Mouse (Mus musculus) cerebellum, adult 2 months (tissue): ENCODE results near the gene Fcrla. TPM values are rescaled to one million over a fixed set of nuclear protein-coding genes. Genes with fewer than 3 reads are reported as not detected.

ENCODE experiments used
- DNase-seq, 2 experiments: peaks; one replicate each; pipeline ENCODE4 v3.0.0; 2021
- H3K27ac ChIP-seq: fragments of 200-500 bp; 2 replicates; pipeline ENCODE4 v1.5.1; 2012; ENCODE audit warnings: low read length, control low read depth, inconsistent platforms; ENCODE audit not compliant: insufficient read depth
- H3K27me3 ChIP-seq: fragments of 200-500 bp; 2 replicates; pipeline ENCODE4 v1.6.1; 2012; ENCODE audit warnings: inconsistent platforms, mild to moderate bottlenecking, low read length, moderate library complexity; ENCODE audit not compliant: control insufficient read depth, insufficient read depth
- H3K4me1 ChIP-seq: fragments of 200-500 bp; 2 replicates; pipeline ENCODE4 v1.6.1; 2011; ENCODE audit warnings: low read length; ENCODE audit not compliant: control insufficient read depth, insufficient read depth
- H3K4me3 ChIP-seq: fragments of 200-500 bp; replicated peaks from 2 replicates; pipeline ENCODE3; 2011; ENCODE audit warnings: mild to moderate bottlenecking, low read depth, low read length, control low read depth; ENCODE audit not compliant: insufficient read depth
- CTCF ChIP-seq: fragments of 200-500 bp; IDR thresholded peaks from 2 replicates; pipeline ENCODE4 v1.5.1; 2011; ENCODE audit warnings: low read depth, mild to moderate bottlenecking, control low read depth, low read length, moderate library complexity, borderline replicate concordance; ENCODE audit not compliant: insufficient read depth
- POLR2A ChIP-seq: fragments of 200-500 bp; IDR thresholded peaks from 2 replicates; pipeline ENCODE4 v1.6.1; 2011; ENCODE audit warnings: low read length, control low read depth, borderline replicate concordance; ENCODE audit not compliant: insufficient read depth
- WGBS: fragments of 180-500 bp; shearing (Covaris S2); methylation state at CpG from one replicate; pipeline ENCODE4 v1.1.7; 2018; 5-methylcytosine and 5-hydroxymethylcytosine counted together
- polyA plus RNA-seq: library from polyadenylated mRNA; depleted of rRNA; stranded (reverse); fragments of >200 nt; gene quantifications from 2 replicates; pipeline ENCODE4 v1.2.3, GENCODE M21; 2012; rRNA removed

Gene Fcrla
- polyA plus RNA-seq, 1 experiment, result 0.23 TPM

GRCm38 (mm10) chr1:170871961-170872360 lies 55.4 kb downstream of the Fcrla start:
- WGBS, result 94% methylated on average over 2 of the region's 2 CpGs
- Histone ChIP-seq H3K4me3 (no peak overlapping the region), H3K4me1 (no peaks in the 10 kb centered on the region), H3K27me3 (no peaks in the 10 kb centered on the region), H3K27ac (no peak overlapping the region)
- no peak for DNase-seq
- TF ChIP-seq CTCF (no peak), POLR2A (no peak)

- no peaks in the 10 kb centered on the region for H3K27me3 ChIP-seq
- no peaks in the 10 kb centered on the region for H3K4me1 ChIP-seq
- H3K27ac ChIP-seq, result no peak overlapping the region
- no peak for TF ChIP-seq CTCF
- no peak for TF ChIP-seq POLR2A
- WGBS, result 82% methylated on average over 6 of the region's 6 CpGs
- DNase-seq, result no peak
- no peak overlapping the region for H3K4me3 ChIP-seq
Observed at GRCm38 (mm10) chr1:170871402-170871801, 56.0 kb downstream of the Fcrla start.

- 11% methylated on average over 14 of the region's 14 CpGs for WGBS
- no peak overlapping the region for H3K27ac ChIP-seq
Observed at GRCm38 (mm10) chr1:170868905-170869283, 58.5 kb downstream of the Fcrla start.

GRCm38 (mm10) chr1:170868107-170868904 lies 59.1 kb downstream of the Fcrla start:
- no peaks in the 10 kb centered on the region; the same call in 1 of the 2 replicates for H3K4me1 ChIP-seq
- under 1% methylated on average over 33 of the region's 33 CpGs for WGBS

More at GRCm38 (mm10) chr1:170868905-170869283, 58.5 kb downstream of the Fcrla start:
- TF ChIP-seq CTCF (no peak), POLR2A (no peak)
- peak overlapping the region; percentile 98 for H3K4me3 ChIP-seq
- DNase-seq, result no peak
- H3K27me3 ChIP-seq, result no peaks in the 10 kb centered on the region
- no peaks in the 10 kb centered on the region; the same call in 1 of the 2 replicates for H3K4me1 ChIP-seq

GRCm38 (mm10) chr1:170867691-170868105 lies 59.7 kb downstream of the Fcrla start, which contains the start of gene Atf6:
Gene Atf6 (minus strand): TSS chr1:170867771.
- DNase-seq, result peak; percentile 96 to 99
- peak within 1 kb of the TSS; percentile 98 for H3K4me3 ChIP-seq
- H3K4me1 ChIP-seq, result no peaks in the 10 kb centered on the region; the same call in 1 of the 2 replicates
- TF ChIP-seq CTCF (no peak), POLR2A (peak; percentile 76; the same call in 1 of the 2 replicates)
- H3K27me3 ChIP-seq, result no peaks in the 10 kb centered on the region
- under 1% methylated on average over 25 of the region's 25 CpGs for WGBS
- peak within 1 kb of the TSS; percentile 26 for H3K27ac ChIP-seq

More at GRCm38 (mm10) chr1:170868107-170868904, 59.1 kb downstream of the Fcrla start:
- no peak overlapping the region for H3K27ac ChIP-seq
- TF ChIP-seq CTCF, result no peak
- TF ChIP-seq POLR2A, result peak; percentile 40; the same call in 1 of the 2 replicates
- peak; percentile 80 to 91 for DNase-seq
- no peaks in the 10 kb centered on the region for H3K27me3 ChIP-seq
- H3K4me3 ChIP-seq, result peak overlapping the region; percentile 98

Other genes with a start within 250 kb of the Fcrla start
- gene Atf6, start 59.8 kb downstream of the Fcrla start, polyA plus RNA-seq, result 19.1 and 20.6 TPM in 2 replicates
- 0.93 and 1.2 TPM in 2 replicates for gene Gm26620, start 42.5 kb downstream of the Fcrla start, polyA plus RNA-seq
- 32.4 and 33.4 TPM in 2 replicates for gene Dusp12, start 42.0 kb downstream of the Fcrla start, polyA plus RNA-seq
- gene Fcrlb, start 14.6 kb downstream of the Fcrla start, polyA plus RNA-seq, result 1.6 and 1.9 TPM in 2 replicates
- 2.0 and 2.4 TPM in 2 replicates for gene Fcgr2b, start 49.0 kb upstream of the Fcrla start, polyA plus RNA-seq
- 0.18 and 0.22 TPM in 2 replicates for gene Fcgr4, start 91.3 kb upstream of the Fcrla start, polyA plus RNA-seq
- gene Fcgr3, start 137.4 kb upstream of the Fcrla start, polyA plus RNA-seq, result 5.2 and 6.0 TPM in 2 replicates
- gene Cfap126, start 186.3 kb upstream of the Fcrla start, polyA plus RNA-seq, result 5.6 and 8.0 TPM in 2 replicates
- gene Sdhc, start 223.0 kb upstream of the Fcrla start, polyA plus RNA-seq, result 302 and 305 TPM in 2 replicates
- 0.16 and 0.34 TPM in 2 replicates for gene Mpz, start 223.1 kb upstream of the Fcrla start, polyA plus RNA-seq